Comparison of ENCODE assay signal across 12 mouse cellular contexts in the genomic region with DNA sequence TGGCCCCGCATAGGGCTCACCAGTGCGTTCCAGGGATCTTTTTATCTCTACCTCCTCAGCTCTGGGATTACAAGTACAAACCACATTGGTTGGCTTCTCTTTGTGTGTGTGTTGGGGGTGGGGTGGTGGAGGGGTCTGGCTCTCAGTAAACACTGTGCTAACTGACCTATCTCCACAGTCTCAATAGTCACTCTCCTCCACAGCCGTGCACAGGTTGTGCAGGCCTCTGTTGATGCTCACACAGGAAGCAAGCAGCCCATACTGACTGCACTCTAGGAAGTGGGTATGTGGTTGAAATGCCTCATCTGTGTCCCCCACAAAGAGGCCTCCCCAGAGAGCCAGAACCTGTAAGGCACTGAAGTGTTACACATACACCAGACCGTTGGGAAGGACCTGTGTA.
DNase-seq lines count a peak whose midpoint lies in the region; ATAC-seq and TF ChIP-seq lines count a peak whose summit lies in the region.
"Had no signal": no experiment of that assay in that cellular context is flagged by ENCODE, and none has a peak within 500 bp of the region (broad histone marks: within the 10 kb centered on the region; RNA-seq: fewer than 3 reads in every experiment).

No protein-coding gene starts in this region.

- TF ChIP-seq CTCF in liver, postnatal 0 days (IDR thresholded peaks at IDR 0.05; ENCODE audit: low read depth), result no peak

- no peaks in the 10 kb centered on the region for H3K27me3 ChIP-seq in liver, postnatal 0 days (ENCODE audit: insufficient read depth, low read length)
- H3K27me3 ChIP-seq in hindbrain, embryonic 15.5 days, result no peaks in the 10 kb centered on the region
- no peaks in the 10 kb centered on the region for H3K27me3 ChIP-seq in midbrain, embryonic 11.5 days (ENCODE audit: control insufficient read depth, insufficient read depth, low read length)
- H3K27me3 ChIP-seq in stomach, embryonic 16.5 days (ENCODE audit: control insufficient read depth, insufficient read depth, low read length), result no peaks in the 10 kb centered on the region
- H3K27me3 ChIP-seq: embryonic facial prominence, embryonic 15.5 days had no signal

- no peak for ATAC-seq in liver, postnatal 0 days
- peak; percentile 40; the same call in 1 of the 2 replicates for ATAC-seq in hindbrain, embryonic 15.5 days (ENCODE audit: low FRiP score, low read depth)
- peak; percentile 45 for ATAC-seq in midbrain, embryonic 11.5 days (ENCODE audit: low FRiP score)
- peak; percentile 39 for ATAC-seq in stomach, embryonic 16.5 days (ENCODE audit: insufficient read depth, low FRiP score)

- peak; percentile 9 for DNase-seq in liver
- no peak for DNase-seq in liver, postnatal 0 days
- no peak for DNase-seq in midbrain, embryonic 11.5 days (ENCODE audit: low spot score, missing footprints)
- DNase-seq in ovary, adult 18-20 months (ENCODE audit: low spot score), result no peak
- no peak for DNase-seq in right cerebral cortex, adult 2 months (ENCODE audit: low spot score in 2 of 2)
- DNase-seq: heart, adult 2 months; kidney, adult 9 months; right cerebral cortex, postnatal 14 days; thymus, postnatal 25 days had no signal

- H3K4me2 ChIP-seq in liver, postnatal 0 days (ENCODE audit: low read depth, low read length), result no peak overlapping the region
- no peak overlapping the region for H3K4me2 ChIP-seq in hindbrain, embryonic 15.5 days
- H3K4me2 ChIP-seq in midbrain, embryonic 11.5 days, result no peak overlapping the region
- H3K4me2 ChIP-seq in stomach, embryonic 16.5 days (ENCODE audit: low read depth, low read length), result no peak overlapping the region
- H3K4me2 ChIP-seq: embryonic facial prominence, embryonic 15.5 days had no signal

- H3K36me3 ChIP-seq in liver, postnatal 0 days (replicated peaks; ENCODE audit: insufficient read depth, low read length), result no peaks in the 10 kb centered on the region
- H3K36me3 ChIP-seq in hindbrain, embryonic 15.5 days, result no peaks in the 10 kb centered on the region
- no peaks in the 10 kb centered on the region for H3K36me3 ChIP-seq in midbrain, embryonic 11.5 days (ENCODE audit: control insufficient read depth, insufficient read depth, low read length)
- H3K36me3 ChIP-seq in stomach, embryonic 16.5 days (ENCODE audit: control insufficient read depth, insufficient read depth, low read length), result no peaks in the 10 kb centered on the region
- H3K36me3 ChIP-seq: embryonic facial prominence, embryonic 15.5 days had no signal

- WGBS in liver, postnatal 0 days (ENCODE audit: insufficient replicate concordance), result 37% methylated on average over 4 of the region's 4 CpGs
- WGBS in hindbrain, embryonic 15.5 days, result 46% methylated on average over 4 of the region's 4 CpGs
- 26% methylated on average over 4 of the region's 4 CpGs for WGBS in midbrain, embryonic 11.5 days
- WGBS in stomach, embryonic 16.5 days, result 43% methylated on average over 4 of the region's 4 CpGs

- no peaks in the 10 kb centered on the region for H3K4me1 ChIP-seq in liver, postnatal 0 days (ENCODE audit: insufficient read depth)
- H3K4me1 ChIP-seq in hindbrain, embryonic 15.5 days (replicated peaks), result peaks cover 39% of the 10 kb centered on the region
- peaks cover 36% of the 10 kb centered on the region for H3K4me1 ChIP-seq in midbrain, embryonic 11.5 days (ENCODE audit: control insufficient read depth, insufficient read depth, low read length)
- no peaks in the 10 kb centered on the region for H3K4me1 ChIP-seq in stomach, embryonic 16.5 days (ENCODE audit: control insufficient read depth, insufficient read depth, low read length)

- no peak for TF ChIP-seq EP300 in liver, postnatal 0 days (IDR thresholded peaks at IDR 0.05; ENCODE audit: low read depth)

- no peak overlapping the region for H3K4me3 ChIP-seq in liver, postnatal 0 days (ENCODE audit: low read depth, low read length)
- no peak overlapping the region for H3K4me3 ChIP-seq in hindbrain, embryonic 15.5 days
- H3K4me3 ChIP-seq in midbrain, embryonic 11.5 days (ENCODE audit: low read depth, low read length), result no peak overlapping the region
- no peak overlapping the region for H3K4me3 ChIP-seq in stomach, embryonic 16.5 days (replicated peaks; ENCODE audit: low read length)
- H3K4me3 ChIP-seq: embryonic facial prominence, embryonic 15.5 days; heart, adult 2 months had no signal

- H3K9me3 ChIP-seq in liver, postnatal 0 days (ENCODE audit: low read length), result no peaks in the 10 kb centered on the region
- no peaks in the 10 kb centered on the region for H3K9me3 ChIP-seq in hindbrain, embryonic 15.5 days
- no peaks in the 10 kb centered on the region for H3K9me3 ChIP-seq in midbrain, embryonic 11.5 days (ENCODE audit: control insufficient read depth, low read length)
- 0 out of 2 replicates have a peak, but pooled peaks cover 2% of the 10 kb centered on the region for H3K9me3 ChIP-seq in stomach, embryonic 16.5 days (replicated peaks; ENCODE audit: control insufficient read depth, low read length)
- H3K9me3 ChIP-seq: embryonic facial prominence, embryonic 15.5 days had no signal

- H3K9ac ChIP-seq in liver, postnatal 0 days (replicated peaks), result no peak overlapping the region
- no peak overlapping the region for H3K9ac ChIP-seq in hindbrain, embryonic 15.5 days
- no peak overlapping the region for H3K9ac ChIP-seq in midbrain, embryonic 11.5 days (ENCODE audit: low read length)
- no peak overlapping the region for H3K9ac ChIP-seq in stomach, embryonic 16.5 days (ENCODE audit: low read length)
- H3K9ac ChIP-seq: embryonic facial prominence, embryonic 15.5 days had no signal

- H3K27ac ChIP-seq in liver, postnatal 0 days (ENCODE audit: low read depth), result no peak overlapping the region
- H3K27ac ChIP-seq in hindbrain, embryonic 15.5 days (replicated peaks), result peak overlapping the region; percentile 33; the same call in 1 of the 2 replicates
- H3K27ac ChIP-seq in midbrain, embryonic 11.5 days (ENCODE audit: low read depth, low read length), result no peak overlapping the region
- no peak overlapping the region for H3K27ac ChIP-seq in stomach, embryonic 16.5 days (ENCODE audit: low read length)
- H3K27ac ChIP-seq: embryonic facial prominence, embryonic 15.5 days; heart, adult 2 months had no signal
